Mouse (Mus musculus): ENCODE data around the gene AU040320. TPM values are rescaled to one million over a fixed set of nuclear protein-coding genes. Genes with fewer than 3 reads are reported as not detected.

Gene AU040320
- polyA plus RNA-seq, 2 experiments: 5.9 to 7.5 TPM

GRCm38 (mm10) chr4:126773871-126774270 lies 20.5 kb downstream of the AU040320 start:
- 76% methylated on average over 6 of the region's 6 CpGs for WGBS (ENCODE audit: insufficient replicate concordance)
- DNase-seq (ENCODE audit: low read depth in 3 of 3, low spot score in 3 of 3) (no peak), ATAC-seq (ENCODE audit: insufficient read depth) (no peak)
- Histone ChIP-seq H3K27me3 (ENCODE audit: control insufficient read depth, insufficient read depth, low read length) (no peaks in the 10 kb centered on the region), H3K4me3 (ENCODE audit: insufficient read depth in 1 of 2, low read depth in 2 of 2, low read length in 2 of 2) (no peak overlapping the region), H3K36me3 (replicated peaks; ENCODE audit: control insufficient read depth, insufficient read depth, low read depth) (no peaks in the 10 kb centered on the region), H3K27ac (no peak overlapping the region), H3K9me3 (ENCODE audit: control insufficient read depth, low read length) (no peaks in the 10 kb centered on the region), H3K4me1 (replicated peaks; ENCODE audit: control insufficient read depth in 2 of 2, insufficient read depth in 2 of 2, low read length in 1 of 2) (peaks cover 0 to 7% of the 10 kb centered on the region in 2 experiments; a peak in 2 of 4 replicates), H3K4me2 (ENCODE audit: low read depth) (no peak overlapping the region), H3K9ac (replicated peaks) (no peak overlapping the region)
- TF ChIP-seq CTCF (IDR thresholded peaks at IDR 0.05; ENCODE audit: low read depth): no peak
- TF ChIP-seq EP300 (IDR thresholded peaks at IDR 0.05; ENCODE audit: low read depth): no peak

- H3K36me3 ChIP-seq (replicated peaks; ENCODE audit: control insufficient read depth, insufficient read depth, low read depth): no peaks in the 10 kb centered on the region
- H3K4me2 ChIP-seq (ENCODE audit: low read depth): no peak overlapping the region
- H3K9ac ChIP-seq (replicated peaks): no peak overlapping the region
- no peaks in the 10 kb centered on the region for H3K27me3 ChIP-seq (ENCODE audit: control insufficient read depth, insufficient read depth, low read length)
- H3K4me3 ChIP-seq (ENCODE audit: insufficient read depth in 1 of 2, low read depth in 2 of 2, low read length in 2 of 2): no peak overlapping the region
- ATAC-seq (ENCODE audit: insufficient read depth) (no peak), DNase-seq (ENCODE audit: low read depth in 3 of 3, low spot score in 3 of 3) (no peak)
- H3K9me3 ChIP-seq (ENCODE audit: control insufficient read depth, low read length): no peaks in the 10 kb centered on the region
- WGBS (ENCODE audit: insufficient replicate concordance): 65% methylated on average over 1 of the region's 1 CpGs
- H3K27ac ChIP-seq: no peak overlapping the region
- no peak for TF ChIP-seq EP300 (IDR thresholded peaks at IDR 0.05; ENCODE audit: low read depth)
- no peak for TF ChIP-seq CTCF (IDR thresholded peaks at IDR 0.05; ENCODE audit: low read depth)
- peaks cover 0 to 1% of the 10 kb centered on the region in 2 experiments; a peak in 2 of 4 replicates for H3K4me1 ChIP-seq (replicated peaks; ENCODE audit: control insufficient read depth in 2 of 2, insufficient read depth in 2 of 2, low read length in 1 of 2)
Measured at GRCm38 (mm10) chr4:126775182-126775581, 21.8 kb downstream of the AU040320 start.

- Histone ChIP-seq H3K27ac (no peak overlapping the region), H3K4me3 (ENCODE audit: insufficient read depth in 1 of 2, low read depth in 2 of 2, low read length in 2 of 2) (no peak overlapping the region), H3K4me1 (replicated peaks; ENCODE audit: control insufficient read depth in 2 of 2, insufficient read depth in 2 of 2, low read length in 1 of 2) (no peaks in the 10 kb centered on the region), H3K27me3 (ENCODE audit: control insufficient read depth, insufficient read depth, low read length) (no peaks in the 10 kb centered on the region), H3K36me3 (replicated peaks; ENCODE audit: control insufficient read depth, insufficient read depth, low read depth) (no peaks in the 10 kb centered on the region), H3K9me3 (ENCODE audit: control insufficient read depth, low read length) (no peaks in the 10 kb centered on the region), H3K9ac (replicated peaks) (no peak overlapping the region), H3K4me2 (ENCODE audit: low read depth) (no peak overlapping the region)
- TF ChIP-seq CTCF (IDR thresholded peaks at IDR 0.05; ENCODE audit: low read depth) (no peak), EP300 (IDR thresholded peaks at IDR 0.05; ENCODE audit: low read depth) (no peak)
- DNase-seq (ENCODE audit: low read depth in 3 of 3, low spot score in 3 of 3): no peak
- 72% methylated on average over 8 of the region's 8 CpGs for WGBS (ENCODE audit: insufficient replicate concordance)
- no peak for ATAC-seq (ENCODE audit: insufficient read depth)
Measured at GRCm38 (mm10) chr4:126779148-126779581, 25.8 kb downstream of the AU040320 start.

GRCm38 (mm10) chr4:126779826-126780775 lies 26.8 kb downstream of the AU040320 start:
- TF ChIP-seq EP300 (IDR thresholded peaks at IDR 0.05; ENCODE audit: low read depth): no peak
- no peak for TF ChIP-seq CTCF (IDR thresholded peaks at IDR 0.05; ENCODE audit: low read depth)
- Histone ChIP-seq H3K4me1 (replicated peaks; ENCODE audit: control insufficient read depth in 2 of 2, insufficient read depth in 2 of 2, low read length in 1 of 2) (no peaks in the 10 kb centered on the region), H3K4me2 (ENCODE audit: low read depth) (no peak overlapping the region), H3K36me3 (replicated peaks; ENCODE audit: control insufficient read depth, insufficient read depth, low read depth) (no peaks in the 10 kb centered on the region), H3K9me3 (ENCODE audit: control insufficient read depth, low read length) (no peaks in the 10 kb centered on the region), H3K9ac (replicated peaks) (no peak overlapping the region), H3K27me3 (ENCODE audit: control insufficient read depth, insufficient read depth, low read length) (no peaks in the 10 kb centered on the region), H3K4me3 (ENCODE audit: insufficient read depth in 1 of 2, low read depth in 2 of 2, low read length in 2 of 2) (no peak overlapping the region), H3K27ac (no peak overlapping the region)
- ATAC-seq (ENCODE audit: insufficient read depth) (no peak), DNase-seq (ENCODE audit: low read depth in 3 of 3, low spot score in 3 of 3) (no peak)
- WGBS (ENCODE audit: insufficient replicate concordance): 73% methylated on average over 12 of the region's 12 CpGs

GRCm38 (mm10) chr4:126781871-126782270 lies 28.5 kb downstream of the AU040320 start:
- ATAC-seq (ENCODE audit: insufficient read depth): no peak
- WGBS (ENCODE audit: insufficient replicate concordance): 69% methylated on average over 3 of the region's 3 CpGs

More at GRCm38 (mm10) chr4:126781871-126782270, 28.5 kb downstream of the AU040320 start:
- Histone ChIP-seq H3K27ac (no peak overlapping the region), H3K4me2 (ENCODE audit: low read depth) (no peak overlapping the region), H3K9me3 (ENCODE audit: control insufficient read depth, low read length) (no peaks in the 10 kb centered on the region), H3K4me3 (ENCODE audit: insufficient read depth in 1 of 2, low read depth in 2 of 2, low read length in 2 of 2) (no peak overlapping the region), H3K36me3 (replicated peaks; ENCODE audit: control insufficient read depth, insufficient read depth, low read depth) (no peaks in the 10 kb centered on the region), H3K9ac (replicated peaks) (no peak overlapping the region), H3K27me3 (ENCODE audit: control insufficient read depth, insufficient read depth, low read length) (no peaks in the 10 kb centered on the region), H3K4me1 (replicated peaks; ENCODE audit: control insufficient read depth in 2 of 2, insufficient read depth in 2 of 2, low read length in 1 of 2) (no peaks in the 10 kb centered on the region)
- no peak for DNase-seq (ENCODE audit: low read depth in 3 of 3, low spot score in 3 of 3)
- TF ChIP-seq EP300 (IDR thresholded peaks at IDR 0.05; ENCODE audit: low read depth): no peak
- no peak for TF ChIP-seq CTCF (IDR thresholded peaks at IDR 0.05; ENCODE audit: low read depth)

All from liver, embryonic 14.5 days (tissue).